Mouse (Mus musculus): Measurements from ENCODE around the gene Acvrl1.

The Acvrl1 gene

GRCm38 (mm10) chr15:101107906-101108671, 20.2 kb upstream of the Acvrl1 start:
- no peak for DNase-seq (ENCODE audit: low spot score)

GRCm38 (mm10) chr15:101113176-101113575, 15.1 kb upstream of the Acvrl1 start:
- DNase-seq (ENCODE audit: low spot score) = peak; percentile 74

GRCm38 (mm10) chr15:101113778-101114177, 14.5 kb upstream of the Acvrl1 start:
- DNase-seq (ENCODE audit: low spot score) = peak; percentile 50

GRCm38 (mm10) chr15:101115511-101116110, 12.7 kb upstream of the Acvrl1 start, which contains the start of gene Ankrd33:
Gene Ankrd33 (plus strand): TSS chr15:101115755.
- no peak for DNase-seq (ENCODE audit: low spot score)

GRCm38 (mm10) chr15:101118399-101119125, 9.8 kb upstream of the Acvrl1 start:
- peak; percentile 70 for DNase-seq (ENCODE audit: low spot score)

GRCm38 (mm10) chr15:101121411-101122289, 6.7 kb upstream of the Acvrl1 start:
- no peak for DNase-seq (ENCODE audit: low spot score)

GRCm38 (mm10) chr15:101122290-101122589, 6.1 kb upstream of the Acvrl1 start:
- no peak for DNase-seq (ENCODE audit: low spot score)

GRCm38 (mm10) chr15:101123202-101123601, 5.1 kb upstream of the Acvrl1 start:
- no peak for DNase-seq (ENCODE audit: low spot score)

- no peak for DNase-seq (ENCODE audit: low spot score)
Observed at GRCm38 (mm10) chr15:101125561-101125960, 2.8 kb upstream of the Acvrl1 start.

- DNase-seq (ENCODE audit: low spot score) = no peak
Observed at GRCm38 (mm10) chr15:101126876-101127544, 1.3 kb upstream of the Acvrl1 start.

- DNase-seq (ENCODE audit: low spot score) = no peak
Observed at GRCm38 (mm10) chr15:101129412-101129811, 1.1 kb downstream of the Acvrl1 start.

- DNase-seq (ENCODE audit: low spot score) = no peak
Observed at GRCm38 (mm10) chr15:101131498-101131897, 3.2 kb downstream of the Acvrl1 start.

GRCm38 (mm10) chr15:101132041-101132440, 3.7 kb downstream of the Acvrl1 start:
- no peak for DNase-seq (ENCODE audit: low spot score)

GRCm38 (mm10) chr15:101132761-101133160, 4.4 kb downstream of the Acvrl1 start:
- no peak for DNase-seq (ENCODE audit: low spot score)

- DNase-seq (ENCODE audit: low spot score) = no peak
Observed at GRCm38 (mm10) chr15:101133993-101134704, 5.8 kb downstream of the Acvrl1 start.

- no peak for DNase-seq (ENCODE audit: low spot score)
Observed at GRCm38 (mm10) chr15:101135405-101135804, 7.1 kb downstream of the Acvrl1 start.

GRCm38 (mm10) chr15:101137455-101137854, 9.1 kb downstream of the Acvrl1 start:
- no peak for DNase-seq (ENCODE audit: low spot score)

GRCm38 (mm10) chr15:101138675-101139074, 10.4 kb downstream of the Acvrl1 start:
- no peak for DNase-seq (ENCODE audit: low spot score)

- peak; percentile 81 for DNase-seq (ENCODE audit: low spot score)
Observed at GRCm38 (mm10) chr15:101139885-101140284, 11.6 kb downstream of the Acvrl1 start.

- peak; percentile 31 for DNase-seq (ENCODE audit: low spot score)
Observed at GRCm38 (mm10) chr15:101140587-101140986, 12.3 kb downstream of the Acvrl1 start.

- peak; percentile 56 for DNase-seq (ENCODE audit: low spot score)
Observed at GRCm38 (mm10) chr15:101141061-101141541, 12.8 kb downstream of the Acvrl1 start.

All from MN1 (cell line).